Mouse (Mus musculus): ENCODE results near the gene Cep63. TPM values are rescaled to one million over a fixed set of nuclear protein-coding genes. Genes with fewer than 3 reads are reported as not detected.

Cep63 gene
- total RNA-seq, 2 experiments from 2014 or later = 44.2 to 46.0 TPM

Other genes with a start within 250 kb of the Cep63 start
- gene Ky, start 120.8 kb downstream of the Cep63 start, total RNA-seq (2021) = 10 to 100 TPM; 13.2 to 26.4 TPM
- gene Anapc13, start 238 bp downstream of the Cep63 start, total RNA-seq (2021) = 100 to 1,000 TPM; 309 to 316 TPM
- 10 to 100 TPM; 56.4 to 59.5 TPM for gene Amotl2, start 90.1 kb upstream of the Cep63 start, total RNA-seq (2021)
- gene Ryk, start 208.4 kb upstream of the Cep63 start, total RNA-seq (2021) = 10 to 100 TPM; 39.4 to 41.8 TPM

Measured in heart, postnatal 25 days (tissue).